In genomic region chr15:27926450-27926849, GRCm38 (mm10) we compare ENCODE assay signal across 11 mouse cellular contexts.
DNase-seq lines count a peak whose midpoint lies in the region; ATAC-seq and TF ChIP-seq lines count a peak whose summit lies in the region.
"Had no signal": no experiment of that assay in that cellular context is flagged by ENCODE, and none has a peak within 500 bp of the region (broad histone marks: within the 10 kb centered on the region; RNA-seq: fewer than 3 reads in every experiment).

No protein-coding gene starts in this region.

- H3K36me3 ChIP-seq in kidney, embryonic 15.5 days: no peaks in the 10 kb centered on the region
- no peaks in the 10 kb centered on the region for H3K36me3 ChIP-seq in kidney, embryonic 14.5 days (ENCODE audit: control insufficient read depth, insufficient read depth, low read length)
- no peaks in the 10 kb centered on the region for H3K36me3 ChIP-seq in liver, embryonic 16.5 days (ENCODE audit: control insufficient read depth, insufficient read depth)
- H3K36me3 ChIP-seq: lung, embryonic 15.5 days had no signal

- intact Hi-C loops in left cerebral cortex, adult 2 months (cut with DNase I): no loop called here
- intact Hi-C loops in gastrocnemius, postnatal 36 days (cut with DNase I): no loop called here

- H3K9me3 ChIP-seq in kidney, embryonic 15.5 days (replicated peaks): no peaks in the 10 kb centered on the region
- no peaks in the 10 kb centered on the region for H3K9me3 ChIP-seq in kidney, embryonic 14.5 days (ENCODE audit: control insufficient read depth, low read length)
- H3K9me3 ChIP-seq in liver, embryonic 16.5 days (replicated peaks; ENCODE audit: control insufficient read depth, low read length): no peaks in the 10 kb centered on the region
- H3K9me3 ChIP-seq: lung, embryonic 15.5 days had no signal

- no peak overlapping the region for H3K4me3 ChIP-seq in kidney, embryonic 15.5 days (replicated peaks)
- H3K4me3 ChIP-seq in kidney, embryonic 14.5 days (ENCODE audit: low read length): no peak overlapping the region
- H3K4me3 ChIP-seq in liver, embryonic 16.5 days (ENCODE audit: low read depth, low read length): no peak overlapping the region
- no peak overlapping the region for H3K4me3 ChIP-seq in left cerebral cortex, adult 2 months
- H3K4me3 ChIP-seq: lung, embryonic 15.5 days; myocyte had no signal

- H3K4me1 ChIP-seq in kidney, embryonic 15.5 days: peaks cover 72% of the 10 kb centered on the region
- H3K4me1 ChIP-seq in kidney, embryonic 14.5 days (ENCODE audit: control insufficient read depth, insufficient read depth, low read length): peaks cover 57% of the 10 kb centered on the region
- H3K4me1 ChIP-seq in liver, embryonic 16.5 days (ENCODE audit: control insufficient read depth, low read depth, low read length): peaks cover 5% of the 10 kb centered on the region; the same call in 1 of the 2 replicates

- peak; percentile 27 to 30 for DNase-seq in thymus, postnatal 10 days (ENCODE audit: low spot score in 2 of 2)
- no peak for DNase-seq in left cerebral cortex, adult 2 months (ENCODE audit: extremely low spot score in 1 of 2, low spot score in 2 of 2)
- DNase-seq in gastrocnemius, postnatal 36 days: no peak
- no peak for DNase-seq in cerebellum, adult 8-10 months
- DNase-seq: kidney, postnatal 4 days had no signal

- H3K27ac ChIP-seq in kidney, embryonic 15.5 days: 0 out of 2 replicates have a peak overlapping the region, but pooled peaks have one; percentile 42
- no peak overlapping the region for H3K27ac ChIP-seq in kidney, embryonic 14.5 days (ENCODE audit: low read depth, low read length)
- peak overlapping the region; percentile 57 for H3K27ac ChIP-seq in liver, embryonic 16.5 days (ENCODE audit: low read length)
- H3K27ac ChIP-seq in left cerebral cortex, adult 2 months: no peak overlapping the region
- H3K27ac ChIP-seq: lung, embryonic 15.5 days had no signal

- 68% methylated on average over 7 of the region's 7 CpGs for WGBS in kidney, embryonic 15.5 days
- WGBS in kidney, embryonic 14.5 days: 64% methylated on average over 7 of the region's 7 CpGs
- WGBS in liver, embryonic 16.5 days (ENCODE audit: insufficient replicate concordance): 24% methylated on average over 7 of the region's 7 CpGs

- H3K9ac ChIP-seq in kidney, embryonic 15.5 days: no peak overlapping the region
- H3K9ac ChIP-seq in kidney, embryonic 14.5 days (ENCODE audit: low read depth, low read length): no peak overlapping the region
- H3K9ac ChIP-seq in liver, embryonic 16.5 days (ENCODE audit: low read depth, low read length): no peak overlapping the region
- H3K9ac ChIP-seq: lung, embryonic 15.5 days had no signal

- H3K27me3 ChIP-seq in kidney, embryonic 15.5 days: no peaks in the 10 kb centered on the region
- no peaks in the 10 kb centered on the region for H3K27me3 ChIP-seq in kidney, embryonic 14.5 days (ENCODE audit: control insufficient read depth, insufficient read depth, low read length)
- no peaks in the 10 kb centered on the region for H3K27me3 ChIP-seq in liver, embryonic 16.5 days (ENCODE audit: control insufficient read depth, insufficient read depth, low read depth, low read length)
- H3K27me3 ChIP-seq: lung, embryonic 15.5 days had no signal

- no peak overlapping the region for H3K4me2 ChIP-seq in kidney, embryonic 15.5 days
- no peak overlapping the region; the same call in 1 of the 2 replicates for H3K4me2 ChIP-seq in kidney, embryonic 14.5 days (replicated peaks; ENCODE audit: low read depth, low read length)
- H3K4me2 ChIP-seq in liver, embryonic 16.5 days (ENCODE audit: low read depth, low read length): no peak overlapping the region
- H3K4me2 ChIP-seq: lung, embryonic 15.5 days had no signal

- ATAC-seq in kidney, embryonic 15.5 days (replicated peaks; ENCODE audit: low FRiP score): no peak
- no peak for ATAC-seq in kidney, embryonic 14.5 days (ENCODE audit: low FRiP score, low TSS enrichment)
- ATAC-seq in common myeloid progenitor, adult 5-6 weeks (replicated peaks; ENCODE audit: low read depth, poor library complexity, severe bottlenecking): peak; percentile 33
- no peak for ATAC-seq in liver, embryonic 16.5 days (ENCODE audit: low read depth)

- TF ChIP-seq CTCF in left cerebral cortex, adult 2 months (IDR thresholded peaks at IDR 0.05): no peak

Comparison
In these comparisons a context has a peak if more than half of its experiments do, and no peak if none do; other contexts are left out.
1. H3K27ac ChIP-seq: peak in kidney, embryonic 15.5 days (single experiment) and liver, embryonic 16.5 days (single experiment); none in kidney, embryonic 14.5 days (single experiment) and left cerebral cortex, adult 2 months (single experiment).
2. DNase-seq: peak in thymus, postnatal 10 days (2 of 2); none in left cerebral cortex, adult 2 months (0 of 2), gastrocnemius, postnatal 36 days (0 of 2) and cerebellum, adult 8-10 months (single experiment).